Mouse (Mus musculus) heart, embryonic 10.5 days (tissue): Measurements from ENCODE around the gene Sit1. TPM values are rescaled to one million over a fixed set of nuclear protein-coding genes. Genes with fewer than 3 reads are reported as not detected.

Experiments
- DNase-seq: peaks from one replicate; pipeline ENCODE4 v3.0.0-alpha.2; 2017; ENCODE audit warnings: low spot score
- H3K27ac ChIP-seq: fragments of 300-500 bp; sonication (generic); 2 replicates; pipeline ENCODE4 v1.5.1; 2016; ENCODE audit warnings: mild to moderate bottlenecking
- H3K27me3 ChIP-seq: fragments of 300-500 bp; sonication (generic); 2 replicates; pipeline ENCODE4 v1.6.1; 2016; ENCODE audit warnings: mild to moderate bottlenecking; ENCODE audit not compliant: poor library complexity, insufficient read depth, severe bottlenecking
- H3K36me3 ChIP-seq: fragments of 300-500 bp; sonication (generic); 2 replicates; pipeline ENCODE4 v1.6.1; 2016; ENCODE audit warnings: mild to moderate bottlenecking, moderate library complexity
- H3K4me1 ChIP-seq: fragments of 300-500 bp; sonication (generic); 2 replicates; pipeline ENCODE4 v1.6.1; 2016; ENCODE audit warnings: mild to moderate bottlenecking
- H3K4me3 ChIP-seq: fragments of 300-500 bp; sonication (generic); 2 replicates; pipeline ENCODE4 v1.5.1; 2016; ENCODE audit warnings: mild to moderate bottlenecking, moderate library complexity
- H3K9me3 ChIP-seq: fragments of 300-500 bp; sonication (generic); 2 replicates; pipeline ENCODE4 v1.6.1; 2016; ENCODE audit warnings: mild to moderate bottlenecking, moderate library complexity
- WGBS: fragments of 180-500 bp; shearing (Covaris S2); methylation state at CpG from one replicate; pipeline ENCODE4 v1.1.7; 2016; 5-methylcytosine and 5-hydroxymethylcytosine counted together
- polyA plus RNA-seq: library from polyadenylated mRNA; unstranded; fragments of >200 nt; fragmentation: Nextera tagmentation; extraction: Ambion mirVana; gene quantifications from 2 replicates; pipeline ENCODE4 v1.2.1, GENCODE M21; 2016

Gene Sit1
- polyA plus RNA-seq, 1 experiment from 2014 or later: not detected

GRCm38 (mm10) chr4:43453413-43453812 is 30.1 kb downstream of the Sit1 start:
- Histone ChIP-seq H3K4me3 (peak overlapping the region; percentile 56), H3K27me3 (peaks cover 61% of the 10 kb centered on the region), H3K4me1 (peaks cover 31% of the 10 kb centered on the region), H3K36me3 (0 out of 2 replicates have a peak, but pooled peaks cover under 1% of the 10 kb centered on the region), H3K27ac (no peak overlapping the region; the same call in 1 of the 2 replicates), H3K9me3 (no peaks in the 10 kb centered on the region)
- no peak for DNase-seq
- WGBS: under 1% methylated on average over 18 of the region's 18 CpGs

- peaks cover 58% of the 10 kb centered on the region for H3K27me3 ChIP-seq
- peak overlapping the region; percentile 4; the same call in 1 of the 2 replicates for H3K4me3 ChIP-seq
- DNase-seq: no peak
- H3K27ac ChIP-seq: no peak overlapping the region
- H3K4me1 ChIP-seq: peaks cover 31% of the 10 kb centered on the region
- H3K36me3 ChIP-seq: peaks cover 12% of the 10 kb centered on the region
- 43% methylated on average over 11 of the region's 11 CpGs for WGBS
- H3K9me3 ChIP-seq: no peaks in the 10 kb centered on the region
Observed at GRCm38 (mm10) chr4:43452315-43452714, 31.2 kb downstream of the Sit1 start.

GRCm38 (mm10) chr4:43448554-43448953 is 35.0 kb downstream of the Sit1 start:
- 84% methylated on average over 3 of the region's 3 CpGs for WGBS
- no peak overlapping the region for H3K4me3 ChIP-seq
- H3K27me3 ChIP-seq: peaks cover 27% of the 10 kb centered on the region

GRCm38 (mm10) chr4:43447251-43447650 is 36.3 kb downstream of the Sit1 start:
- peaks cover 14% of the 10 kb centered on the region for H3K27me3 ChIP-seq
- peaks cover 14% of the 10 kb centered on the region for H3K4me1 ChIP-seq
- no peak overlapping the region for H3K4me3 ChIP-seq
- WGBS: 90% methylated on average over 13 of the region's 13 CpGs
- DNase-seq: no peak
- no peak overlapping the region for H3K27ac ChIP-seq
- peaks cover 38% of the 10 kb centered on the region for H3K36me3 ChIP-seq
- H3K9me3 ChIP-seq: no peaks in the 10 kb centered on the region

More at GRCm38 (mm10) chr4:43448554-43448953, 35.0 kb downstream of the Sit1 start:
- Histone ChIP-seq H3K27ac (no peak overlapping the region), H3K4me1 (peaks cover 26% of the 10 kb centered on the region), H3K9me3 (no peaks in the 10 kb centered on the region), H3K36me3 (peaks cover 38% of the 10 kb centered on the region)
- no peak for DNase-seq

- peak overlapping the region; percentile 96 for H3K4me3 ChIP-seq
- no peaks in the 10 kb centered on the region for H3K27me3 ChIP-seq
- H3K4me1 ChIP-seq: peaks cover 12% of the 10 kb centered on the region
- H3K9me3 ChIP-seq: no peaks in the 10 kb centered on the region
- no peak for DNase-seq
- H3K36me3 ChIP-seq: peaks cover 38% of the 10 kb centered on the region
- under 1% methylated on average over 28 of the region's 28 CpGs for WGBS
- H3K27ac ChIP-seq: peak overlapping the region; percentile 96
Observed at GRCm38 (mm10) chr4:43443511-43443910, 40.0 kb downstream of the Sit1 start.

GRCm38 (mm10) chr4:43442456-43443361 is 40.8 kb downstream of the Sit1 start:
- peaks cover 12% of the 10 kb centered on the region for H3K4me1 ChIP-seq
- H3K27me3 ChIP-seq: no peaks in the 10 kb centered on the region
- WGBS: under 1% methylated on average over 86 of the region's 88 CpGs
- DNase-seq: peak; percentile 85
- peaks cover 30% of the 10 kb centered on the region for H3K36me3 ChIP-seq
- H3K27ac ChIP-seq: peak overlapping the region; percentile 96
- H3K4me3 ChIP-seq: peak overlapping the region; percentile 96
- no peaks in the 10 kb centered on the region for H3K9me3 ChIP-seq

- peaks cover 23% of the 10 kb centered on the region for H3K36me3 ChIP-seq
- peak; percentile 99 for DNase-seq
- H3K4me1 ChIP-seq: peaks cover 12% of the 10 kb centered on the region
- under 1% methylated on average over 33 of the region's 33 CpGs for WGBS
- H3K27ac ChIP-seq: peak overlapping the region; percentile 96
- no peaks in the 10 kb centered on the region for H3K27me3 ChIP-seq
- H3K9me3 ChIP-seq: no peaks in the 10 kb centered on the region
- H3K4me3 ChIP-seq: peak overlapping the region; percentile 96
Observed at GRCm38 (mm10) chr4:43442044-43442443, 41.5 kb downstream of the Sit1 start.

- Histone ChIP-seq H3K27ac (peak within 1 kb of the TSS; percentile 96), H3K9me3 (no peaks in the 10 kb centered on the region), H3K36me3 (peaks cover 19% of the 10 kb centered on the region), H3K4me3 (peak within 1 kb of the TSS; percentile 96), H3K4me1 (peaks cover 12% of the 10 kb centered on the region), H3K27me3 (no peaks in the 10 kb centered on the region)
- 29% methylated on average over 4 of the region's 4 CpGs for WGBS
- DNase-seq: no peak
Observed at GRCm38 (mm10) chr4:43441639-43442038, 41.9 kb downstream of the Sit1 start, which contains the start of gene Tesk1. TSS of gene Tesk1 (plus strand) at chr4:43441939.

- 94% methylated on average over 1 of the region's 1 CpGs for WGBS
- Histone ChIP-seq H3K36me3 (no peaks in the 10 kb centered on the region), H3K27me3 (peaks cover 32% of the 10 kb centered on the region), H3K27ac (no peak overlapping the region), H3K9me3 (no peaks in the 10 kb centered on the region), H3K4me3 (no peak overlapping the region), H3K4me1 (peaks cover 14% of the 10 kb centered on the region)
- no peak for DNase-seq
Observed at GRCm38 (mm10) chr4:43432832-43433231, 50.7 kb downstream of the Sit1 start.

Other genes starting within 250 kb of the Sit1 start
- 0.10 and 0.46 TPM in 2 replicates for gene Atp8b5, start 216.6 kb downstream of the Sit1 start, polyA plus RNA-seq
- 9.9 and 11.2 TPM in 2 replicates for gene Rusc2, start 101.8 kb downstream of the Sit1 start, polyA plus RNA-seq
- not detected in 2 replicates for gene Fam166b, start 54.6 kb downstream of the Sit1 start, polyA plus RNA-seq
- 5.0 and 6.3 TPM in 2 replicates for gene Tesk1, start 41.8 kb downstream of the Sit1 start, polyA plus RNA-seq
- 0.70 and 1.4 TPM in 2 replicates for gene Cd72, start 29.1 kb downstream of the Sit1 start, polyA plus RNA-seq
- 67.2 and 71.7 TPM in 2 replicates for gene Ccdc107, start 9.2 kb upstream of the Sit1 start, polyA plus RNA-seq
- 39.9 and 40.1 TPM in 2 replicates for gene Arhgef39, start 16.0 kb upstream of the Sit1 start, polyA plus RNA-seq
- gene Car9, start 23.2 kb upstream of the Sit1 start, polyA plus RNA-seq: 1.4 and 1.7 TPM in 2 replicates
- gene Tpm2, start 40.0 kb upstream of the Sit1 start, polyA plus RNA-seq: 135 and 142 TPM in 2 replicates
- 63.8 and 68.8 TPM in 2 replicates for gene Creb3, start 78.6 kb upstream of the Sit1 start, polyA plus RNA-seq
- 82.7 and 99.6 TPM in 2 replicates for gene Tln1, start 79.0 kb upstream of the Sit1 start, polyA plus RNA-seq
- gene Rgp1, start 95.0 kb upstream of the Sit1 start, polyA plus RNA-seq: 20.9 and 29.7 TPM in 2 replicates
- gene Gba2, start 95.1 kb upstream of the Sit1 start, polyA plus RNA-seq: 22.8 and 27.6 TPM in 2 replicates
- gene Msmp, start 100.8 kb upstream of the Sit1 start, polyA plus RNA-seq: 1.6 and 1.8 TPM in 2 replicates
- gene Npr2, start 148.2 kb upstream of the Sit1 start, polyA plus RNA-seq: 5.5 and 5.6 TPM in 2 replicates
- 0.63 and 2.0 TPM in 2 replicates for gene Spag8, start 169.9 kb upstream of the Sit1 start, polyA plus RNA-seq
- gene Hint2, start 172.7 kb upstream of the Sit1 start, polyA plus RNA-seq: 101 and 117 TPM in 2 replicates
- gene Tmem8b, start 185.2 kb upstream of the Sit1 start, polyA plus RNA-seq: 2.7 and 3.3 TPM in 2 replicates
- 1.7 and 1.9 TPM in 2 replicates for gene Fam221b, start 185.4 kb upstream of the Sit1 start, polyA plus RNA-seq
- gene Olfr70, start 217.1 kb upstream of the Sit1 start, polyA plus RNA-seq: not detected in 2 replicates
- not detected in 2 replicates for gene Olfr71, start 226.5 kb upstream of the Sit1 start, polyA plus RNA-seq
- 0.53 and 0.92 TPM in 2 replicates for gene Hrct1, start 243.5 kb upstream of the Sit1 start, polyA plus RNA-seq
- 0.16 and 0.23 TPM in 2 replicates for gene Spaar, start 246.3 kb upstream of the Sit1 start, polyA plus RNA-seq